Mouse (Mus musculus): Measurements from ENCODE around the gene Scarf1. TPM values are rescaled to one million over a fixed set of nuclear protein-coding genes. Genes with fewer than 3 reads are reported as not detected.

Gene Scarf1
- polyA plus RNA-seq, 1 experiment from 2014 or later, result 6.6 TPM

- 66% methylated on average over 13 of the region's 14 CpGs for WGBS
- peaks cover 14% of the 10 kb centered on the region for H3K4me1 ChIP-seq
- H3K27me3 ChIP-seq, result no peaks in the 10 kb centered on the region
- no peaks in the 10 kb centered on the region for H3K36me3 ChIP-seq
- H3K27ac ChIP-seq, result no peak overlapping the region
- no peak for ATAC-seq (ENCODE audit: low FRiP score, low read depth)
- no peaks in the 10 kb centered on the region for H3K9me3 ChIP-seq
- peak overlapping the region; percentile 39; the same call in 1 of the 2 replicates for H3K9ac ChIP-seq
- no peak overlapping the region for H3K4me2 ChIP-seq (replicated peaks)
- H3K4me3 ChIP-seq, result no peak overlapping the region
Measured at GRCm38 (mm10) chr11:75571126-75571990, 58.0 kb downstream of the Scarf1 start.

- Histone ChIP-seq H3K4me1 (peaks cover 14% of the 10 kb centered on the region), H3K36me3 (no peaks in the 10 kb centered on the region), H3K27me3 (no peaks in the 10 kb centered on the region), H3K27ac (0 out of 2 replicates have a peak overlapping the region, but pooled peaks have one; percentile 55), H3K9ac (peak overlapping the region; percentile 54), H3K9me3 (no peaks in the 10 kb centered on the region), H3K4me3 (no peak overlapping the region), H3K4me2 (replicated peaks) (peak overlapping the region; percentile 39)
- 21% methylated on average over 10 of the region's 10 CpGs for WGBS
- no peak for ATAC-seq (ENCODE audit: low FRiP score, low read depth)
Measured at GRCm38 (mm10) chr11:75572301-75572791, 59.0 kb downstream of the Scarf1 start.

- H3K9ac ChIP-seq, result peak overlapping the region; percentile 54
Measured at GRCm38 (mm10) chr11:75572854-75573650, 59.7 kb downstream of the Scarf1 start.

GRCm38 (mm10) chr11:75574378-75575123 is 61.2 kb downstream of the Scarf1 start:
- no peaks in the 10 kb centered on the region for H3K36me3 ChIP-seq
- ATAC-seq (ENCODE audit: low FRiP score, low read depth), result no peak
- no peaks in the 10 kb centered on the region for H3K9me3 ChIP-seq
- no peak overlapping the region for H3K4me2 ChIP-seq (replicated peaks)
- WGBS, result 82% methylated on average over 5 of the region's 5 CpGs
- H3K4me1 ChIP-seq, result peaks cover 14% of the 10 kb centered on the region
- H3K4me3 ChIP-seq, result no peak overlapping the region
- no peak overlapping the region for H3K27ac ChIP-seq
- no peaks in the 10 kb centered on the region for H3K27me3 ChIP-seq
- H3K9ac ChIP-seq, result no peak overlapping the region

More at GRCm38 (mm10) chr11:75572854-75573650, 59.7 kb downstream of the Scarf1 start:
- Histone ChIP-seq H3K4me3 (peak overlapping the region; percentile 8; the same call in 1 of the 2 replicates), H3K27ac (0 out of 2 replicates have a peak overlapping the region, but pooled peaks have one; percentile 55), H3K9me3 (no peaks in the 10 kb centered on the region), H3K36me3 (no peaks in the 10 kb centered on the region), H3K4me2 (replicated peaks) (peak overlapping the region; percentile 39), H3K27me3 (no peaks in the 10 kb centered on the region), H3K4me1 (peaks cover 14% of the 10 kb centered on the region)
- ATAC-seq (ENCODE audit: low FRiP score, low read depth), result peak; percentile 90
- 12% methylated on average over 12 of the region's 12 CpGs for WGBS

GRCm38 (mm10) chr11:75575560-75576123 is 62.3 kb downstream of the Scarf1 start:
- H3K27me3 ChIP-seq, result no peaks in the 10 kb centered on the region
- no peaks in the 10 kb centered on the region for H3K9me3 ChIP-seq
- H3K4me3 ChIP-seq, result no peak overlapping the region
- peaks cover 14% of the 10 kb centered on the region for H3K4me1 ChIP-seq
- ATAC-seq (ENCODE audit: low FRiP score, low read depth), result no peak
- H3K9ac ChIP-seq, result no peak overlapping the region
- no peaks in the 10 kb centered on the region for H3K36me3 ChIP-seq
- H3K27ac ChIP-seq, result no peak overlapping the region
- no peak overlapping the region for H3K4me2 ChIP-seq (replicated peaks)
- 71% methylated on average over 9 of the region's 9 CpGs for WGBS

MicroRNAs encoded within 50 kb of the gene (microRNA counts, 519-probe panel; counts per million panel counts)
- 4,156 counts per million, percentile 80 among the panel's probes with 10 or more counts for microRNA mmu-miR-22

Small RNAs within 50 kb of the gene (microRNA-seq; reads per million reads assigned to microRNA genes)
- gene Mir22 (2,198 reads per million, percentile 83 among the genes with 10 or more reads in this experiment), gene Mir3971 (not detected)

Other genes starting within 250 kb of the Scarf1 start
- gene Rpa1, start 165.2 kb upstream of the Scarf1 start, polyA plus RNA-seq (2015; fragmentation: Nextera tagmentation; extraction: Ambion mirVana), result 119 and 130 TPM in 2 replicates
- gene Smyd4, start 165.1 kb upstream of the Scarf1 start, polyA plus RNA-seq (2015; fragmentation: Nextera tagmentation; extraction: Ambion mirVana), result 16.9 and 20.1 TPM in 2 replicates
- 227 and 235 TPM in 2 replicates for gene Serpinf1, start 90.8 kb upstream of the Scarf1 start, polyA plus RNA-seq (2015; fragmentation: Nextera tagmentation; extraction: Ambion mirVana)
- 0.14 and 1.3 TPM in 2 replicates for gene Serpinf2, start 73.9 kb upstream of the Scarf1 start, polyA plus RNA-seq (2015; fragmentation: Nextera tagmentation; extraction: Ambion mirVana)
- 5.8 and 5.9 TPM in 2 replicates for gene Wdr81, start 58.8 kb upstream of the Scarf1 start, polyA plus RNA-seq (2015; fragmentation: Nextera tagmentation; extraction: Ambion mirVana)
- gene Tlcd2, start 51.8 kb upstream of the Scarf1 start, polyA plus RNA-seq (2015; fragmentation: Nextera tagmentation; extraction: Ambion mirVana), result 26.4 and 26.9 TPM in 2 replicates
- gene Prpf8, start 26.7 kb upstream of the Scarf1 start, polyA plus RNA-seq (2015; fragmentation: Nextera tagmentation; extraction: Ambion mirVana), result 60.8 and 63.0 TPM in 2 replicates
- gene Rilp, start 3.4 kb upstream of the Scarf1 start, polyA plus RNA-seq (2015; fragmentation: Nextera tagmentation; extraction: Ambion mirVana), result 0.34 and 0.66 TPM in 2 replicates
- 4.8 TPM in 2 replicates for gene Slc43a2, start 18.2 kb downstream of the Scarf1 start, polyA plus RNA-seq (2015; fragmentation: Nextera tagmentation; extraction: Ambion mirVana)
- 60.9 and 62.5 TPM in 2 replicates for gene Pitpna, start 74.6 kb downstream of the Scarf1 start, polyA plus RNA-seq (2015; fragmentation: Nextera tagmentation; extraction: Ambion mirVana)
- gene Inpp5k, start 117.4 kb downstream of the Scarf1 start, polyA plus RNA-seq (2015; fragmentation: Nextera tagmentation; extraction: Ambion mirVana), result 21.1 and 22.0 TPM in 2 replicates
- 34.2 and 38.0 TPM in 2 replicates for gene Myo1c, start 137.0 kb downstream of the Scarf1 start, polyA plus RNA-seq (2015; fragmentation: Nextera tagmentation; extraction: Ambion mirVana)
- gene Crk, start 165.7 kb downstream of the Scarf1 start, polyA plus RNA-seq (2015; fragmentation: Nextera tagmentation; extraction: Ambion mirVana), result 126 and 128 TPM in 2 replicates
- gene Ywhae, start 219.3 kb downstream of the Scarf1 start, polyA plus RNA-seq (2015; fragmentation: Nextera tagmentation; extraction: Ambion mirVana), result 920 and 928 TPM in 2 replicates

Data from limb, embryonic 13.5 days (tissue).